Mouse (Mus musculus) neural tube, embryonic 11.5 days (tissue): Measurements from ENCODE around the gene Dagla. TPM values are rescaled to one million over a fixed set of nuclear protein-coding genes. Genes with fewer than 3 reads are reported as not detected.
A peak's percentile ranks its signal among the peaks of the same experiment; 100 is the strongest.

Source experiments
- ATAC-seq: fragments of 200-750 bp; cut with Nextera tagmentation; 2 replicates; pipeline ENCODE4 v1.8.0; 2017; ENCODE audit warnings: moderate number of reproducible peaks, mild to moderate bottlenecking, moderate TSS enrichment, moderate library complexity; ENCODE audit not compliant: insufficient read depth, low FRiP score, low TSS enrichment
- DNase-seq: peaks from one replicate; pipeline ENCODE4 v3.0.0-alpha.2; 2015; ENCODE audit warnings: low spot score
- H3K27ac ChIP-seq: fragments of 300-500 bp; sonication (generic); 2 replicates; pipeline ENCODE4 v1.5.1; 2014; ENCODE audit warnings: low read depth, mild to moderate bottlenecking, low read length
- H3K27me3 ChIP-seq: fragments of 300-500 bp; sonication (generic); 2 replicates; pipeline ENCODE4 v1.6.1; 2014; ENCODE audit warnings: mild to moderate bottlenecking, low read length, mixed read lengths; ENCODE audit not compliant: control insufficient read depth, insufficient read depth
- H3K36me3 ChIP-seq: fragments of 300-500 bp; sonication (generic); 2 replicates; pipeline ENCODE4 v1.6.1; 2014; ENCODE audit warnings: mild to moderate bottlenecking, low read length, moderate library complexity, mixed read lengths; ENCODE audit not compliant: control insufficient read depth, insufficient read depth
- H3K4me1 ChIP-seq: fragments of 300-500 bp; sonication (generic); 2 replicates; pipeline ENCODE4 v1.6.1; 2014; ENCODE audit warnings: low read length, mixed read lengths; ENCODE audit not compliant: control insufficient read depth, insufficient read depth
- H3K4me2 ChIP-seq: fragments of 300-500 bp; sonication (generic); 2 replicates; pipeline ENCODE4 v1.6.1; 2014; ENCODE audit warnings: low read depth, mild to moderate bottlenecking, moderate library complexity
- H3K4me3 ChIP-seq: fragments of 300-500 bp; sonication (generic); 2 replicates; pipeline ENCODE4 v1.5.1; 2014; ENCODE audit warnings: low read depth, low read length
- H3K9ac ChIP-seq: fragments of 300-500 bp; sonication (generic); 2 replicates; pipeline ENCODE4 v1.6.1; 2014; ENCODE audit warnings: mild to moderate bottlenecking, low read length
- H3K9me3 ChIP-seq: fragments of 300-500 bp; sonication (generic); 2 replicates; pipeline ENCODE4 v1.6.1; 2016; ENCODE audit warnings: low read length; ENCODE audit not compliant: control insufficient read depth
- WGBS: fragments of 180-500 bp; shearing (Covaris S2); extraction: QIAGEN DNeasy Blood & Tissue Kit; methylation state at CpG from one replicate; pipeline ENCODE4 v1.1.7; 2014; 5-methylcytosine and 5-hydroxymethylcytosine counted together
- polyA plus RNA-seq: library from polyadenylated mRNA; unstranded; fragments of >200 nt; fragmentation: Nextera tagmentation; extraction: Ambion mirVana; gene quantifications from 2 replicates; pipeline ENCODE4 v1.2.1, GENCODE M21; 2014

Gene Dagla
- polyA plus RNA-seq, 1 experiment from 2014 or later: 3.2 TPM

DNA sequence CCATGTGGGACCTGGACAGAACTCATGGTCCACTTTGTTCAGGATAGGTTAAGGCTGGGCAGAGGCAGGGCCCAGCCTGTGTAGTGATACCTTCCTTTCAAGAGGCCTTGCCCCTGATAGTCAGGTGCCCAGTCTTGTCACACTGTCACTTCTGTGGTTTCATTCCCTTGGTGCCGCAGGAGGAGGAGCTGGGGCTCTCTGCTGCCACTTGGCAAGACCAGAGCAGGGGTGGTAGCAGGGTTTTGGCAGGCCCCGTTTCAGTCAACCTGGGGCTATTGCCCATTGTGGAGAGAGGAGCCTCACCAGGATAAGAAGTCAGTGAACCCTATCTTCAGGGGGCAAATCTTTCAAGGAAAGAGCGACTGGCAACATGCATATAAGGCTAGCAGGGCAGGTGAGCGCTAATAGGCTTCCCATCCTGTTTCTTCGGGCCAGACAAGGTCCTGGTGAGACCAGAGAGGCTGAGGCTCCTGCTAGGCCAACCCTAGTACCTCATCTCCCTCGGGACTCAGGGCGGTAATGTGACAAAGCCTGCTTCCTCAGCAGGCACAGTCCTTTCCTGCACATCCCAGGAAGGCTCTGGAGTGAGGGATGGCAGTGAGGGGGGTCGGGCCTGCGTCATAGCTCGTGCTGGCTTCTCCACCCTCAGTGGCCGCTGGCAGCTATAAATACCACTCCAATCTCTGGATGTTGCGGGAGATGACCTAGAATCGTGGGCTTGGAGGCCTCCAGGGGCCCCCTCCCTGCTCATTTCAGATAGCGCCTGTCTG is 23.7 kb downstream of the Dagla start:
- Histone ChIP-seq H3K4me2 (no peak overlapping the region), H3K27me3 (peaks cover 27% of the 10 kb centered on the region), H3K9me3 (no peaks in the 10 kb centered on the region), H3K36me3 (no peaks in the 10 kb centered on the region), H3K4me1 (peaks cover 15% of the 10 kb centered on the region), H3K27ac (no peak overlapping the region), H3K9ac (no peak overlapping the region), H3K4me3 (no peak overlapping the region)
- no peak for DNase-seq
- ATAC-seq: no peak
- WGBS: 67% methylated on average over 14 of the region's 14 CpGs

DNA sequence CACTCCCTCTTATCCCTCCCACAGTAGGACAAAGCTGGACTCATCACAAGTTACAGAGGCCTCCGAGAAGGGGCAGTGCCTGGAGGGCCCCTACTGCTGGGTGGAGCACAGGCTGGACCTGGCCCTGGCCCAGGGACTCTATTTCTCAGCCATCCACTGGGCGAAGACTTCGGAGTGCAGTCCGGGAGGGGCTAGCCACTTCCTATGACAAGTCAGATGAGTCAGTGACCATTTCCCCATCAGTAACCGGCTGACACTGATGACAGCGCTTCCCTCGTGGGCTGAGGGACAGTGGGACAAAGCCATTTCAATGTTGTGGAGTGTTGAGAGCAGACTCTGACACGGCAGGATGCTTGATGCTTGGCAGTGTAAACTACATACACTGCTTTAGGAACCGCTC is 25.0 kb downstream of the Dagla start:
- ATAC-seq (no peak), DNase-seq (no peak)
- Histone ChIP-seq H3K36me3 (no peaks in the 10 kb centered on the region), H3K4me3 (no peak overlapping the region), H3K9me3 (no peaks in the 10 kb centered on the region), H3K9ac (no peak overlapping the region), H3K27me3 (peaks cover 32% of the 10 kb centered on the region), H3K27ac (no peak overlapping the region), H3K4me2 (no peak overlapping the region), H3K4me1 (peaks cover 14% of the 10 kb centered on the region)
- 79% methylated on average over 9 of the region's 9 CpGs for WGBS

DNA sequence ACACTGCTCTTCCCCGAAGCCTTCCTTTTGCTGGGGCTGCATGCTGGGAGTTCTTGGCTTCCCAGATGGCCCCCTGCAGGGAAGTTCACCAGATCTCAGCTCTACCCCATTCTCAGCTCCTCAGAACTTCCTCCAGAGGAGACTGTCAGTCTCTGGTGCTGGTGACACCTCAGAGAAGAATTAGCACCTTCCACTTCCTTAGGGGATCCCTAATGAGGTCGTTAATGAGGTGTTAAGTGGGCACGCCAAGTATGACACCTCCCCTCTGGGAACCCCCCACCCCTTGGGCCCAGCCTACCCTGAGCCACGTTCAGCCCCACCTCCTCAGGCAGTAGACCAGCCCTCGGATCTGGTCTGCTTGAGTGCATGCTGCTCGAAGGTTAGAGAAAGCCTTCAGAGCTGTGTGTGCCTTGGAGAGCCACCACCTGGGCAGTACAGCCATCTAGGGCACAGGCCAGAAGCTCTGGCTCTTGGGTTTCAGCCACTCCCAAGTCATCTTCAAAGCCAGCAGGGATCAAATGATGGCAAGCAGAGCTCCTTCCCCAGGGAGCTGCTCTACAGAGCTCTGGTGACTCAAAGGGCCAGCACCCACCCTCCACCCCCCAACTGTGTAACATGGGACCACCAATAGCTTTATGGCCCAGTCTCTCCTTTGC is 25.9 kb downstream of the Dagla start:
- 15% methylated on average over 6 of the region's 6 CpGs for WGBS
- no peaks in the 10 kb centered on the region for H3K9me3 ChIP-seq
- ATAC-seq (no peak), DNase-seq (no peak)
- H3K27ac ChIP-seq: no peak overlapping the region
- no peak overlapping the region for H3K9ac ChIP-seq
- peaks cover 20% of the 10 kb centered on the region for H3K4me1 ChIP-seq
- H3K4me3 ChIP-seq: no peak overlapping the region
- H3K36me3 ChIP-seq: no peaks in the 10 kb centered on the region
- no peak overlapping the region for H3K4me2 ChIP-seq
- peaks cover 32% of the 10 kb centered on the region for H3K27me3 ChIP-seq

DNA sequence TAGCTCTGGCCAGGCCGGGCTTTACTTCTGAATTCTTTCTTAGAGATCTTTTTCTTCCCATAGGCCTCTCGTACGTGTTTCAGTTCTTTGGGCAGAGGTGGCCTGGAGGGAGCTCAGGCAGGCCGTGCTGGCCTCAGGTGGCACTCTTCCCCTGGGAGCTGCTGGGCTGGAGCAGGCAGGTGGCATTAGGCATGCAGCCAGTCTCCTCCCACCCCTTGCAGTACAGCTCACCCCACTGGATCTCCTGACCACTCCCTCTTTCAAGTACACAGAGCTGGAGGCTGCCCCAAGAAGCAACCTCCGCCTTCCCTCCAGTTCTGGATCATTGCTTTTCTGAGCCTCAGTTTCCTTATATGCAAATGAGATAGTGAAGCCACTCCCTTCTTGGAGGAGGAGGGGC is 26.9 kb downstream of the Dagla start:
- H3K27me3 ChIP-seq: peaks cover 27% of the 10 kb centered on the region
- no peak for DNase-seq
- no peak overlapping the region for H3K4me3 ChIP-seq
- no peaks in the 10 kb centered on the region for H3K9me3 ChIP-seq
- H3K9ac ChIP-seq: no peak overlapping the region
- peaks cover 31% of the 10 kb centered on the region for H3K4me1 ChIP-seq
- peak; percentile 46 for ATAC-seq
- 9% methylated on average over 5 of the region's 5 CpGs for WGBS
- no peaks in the 10 kb centered on the region for H3K36me3 ChIP-seq
- H3K4me2 ChIP-seq: no peak overlapping the region; the same call in 1 of the 2 replicates
- peak overlapping the region; percentile 45; the same call in 1 of the 2 replicates for H3K27ac ChIP-seq

DNA sequence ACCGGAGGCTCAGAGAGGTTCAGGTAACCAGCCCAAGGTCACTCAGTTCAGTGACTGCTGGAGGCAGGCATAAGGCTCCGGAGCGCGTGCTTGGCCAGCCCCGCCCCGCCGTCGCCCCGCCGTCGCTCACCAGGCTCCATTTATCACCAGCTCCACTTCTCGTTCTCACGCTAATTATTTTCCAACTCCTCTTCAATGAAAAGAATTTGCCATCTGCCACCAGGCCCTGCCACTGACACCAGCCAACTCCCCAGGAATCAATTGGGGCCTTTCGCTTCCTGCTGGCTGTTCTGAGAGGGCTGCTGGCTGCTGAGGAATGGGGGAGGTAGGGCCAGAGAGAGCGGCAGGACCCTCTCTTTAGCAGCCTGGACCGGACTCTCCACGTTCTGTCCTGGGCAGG is 27.3 kb downstream of the Dagla start:
- Histone ChIP-seq H3K4me1 (peaks cover 35% of the 10 kb centered on the region), H3K4me2 (peak overlapping the region; percentile 9; the same call in 1 of the 2 replicates), H3K36me3 (no peaks in the 10 kb centered on the region), H3K9me3 (no peaks in the 10 kb centered on the region), H3K27ac (peak overlapping the region; percentile 45; the same call in 1 of the 2 replicates), H3K4me3 (no peak overlapping the region), H3K27me3 (peaks cover 28% of the 10 kb centered on the region), H3K9ac (no peak overlapping the region)
- DNase-seq (peak; percentile 69), ATAC-seq (peak; percentile 56)
- WGBS: 1% methylated on average over 17 of the region's 17 CpGs

DNA sequence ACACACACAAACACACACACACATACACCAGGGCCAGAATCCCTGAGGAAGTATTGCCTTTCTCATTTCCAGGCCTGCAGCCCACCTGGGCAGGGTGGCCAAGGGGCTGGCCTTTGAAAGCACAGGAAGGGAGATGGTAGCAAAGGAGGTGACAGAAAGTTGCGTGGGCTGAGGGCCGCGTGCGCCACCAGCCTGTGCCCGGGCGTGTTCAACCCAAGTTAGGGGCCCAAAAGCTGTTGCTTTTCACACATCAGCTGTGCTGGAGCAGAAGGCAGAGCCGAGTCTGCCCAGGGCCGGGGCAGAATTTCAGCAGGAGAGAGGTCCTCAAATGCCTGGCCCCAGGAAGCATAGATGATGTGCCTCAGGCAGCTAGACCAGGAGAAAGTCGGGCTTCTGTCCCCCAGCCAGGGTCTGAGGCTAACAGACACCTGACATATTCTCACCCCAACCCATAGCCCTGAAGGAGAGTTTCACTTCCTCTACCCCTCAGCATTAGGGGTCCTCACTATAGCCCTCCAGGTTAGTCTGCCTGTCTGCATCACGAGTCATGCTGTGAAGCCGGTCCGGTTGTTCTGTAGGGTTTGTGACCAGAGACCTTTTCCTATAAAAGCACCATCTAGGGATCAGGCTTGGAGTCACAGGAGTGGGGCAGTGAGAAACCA is 28.1 kb downstream of the Dagla start:
- no peak overlapping the region for H3K9ac ChIP-seq

DNA sequence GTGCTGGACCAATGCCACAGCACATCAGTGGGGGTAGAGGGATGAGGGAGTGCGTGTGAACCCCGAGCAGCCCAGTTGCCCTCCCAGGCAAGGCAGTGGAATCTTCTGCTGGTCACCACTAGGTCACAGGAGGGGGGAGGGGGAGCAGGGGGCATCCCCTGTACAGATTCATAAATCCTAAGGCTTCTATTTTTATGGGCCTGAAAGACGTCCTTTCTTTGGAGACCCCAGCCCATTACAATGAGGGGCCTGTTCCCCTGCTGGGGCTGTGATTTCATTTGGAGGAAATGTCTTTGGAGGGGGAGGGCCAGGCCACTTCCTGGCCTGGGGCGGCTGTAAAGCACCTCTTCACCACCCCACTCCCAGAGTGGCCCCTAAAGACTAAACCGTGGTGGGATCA is 30.6 kb downstream of the Dagla start:
- DNase-seq (peak; percentile 60), ATAC-seq (no peak)
- no peaks in the 10 kb centered on the region for H3K36me3 ChIP-seq
- H3K4me1 ChIP-seq: peaks cover 37% of the 10 kb centered on the region
- peaks cover 27% of the 10 kb centered on the region for H3K27me3 ChIP-seq
- 6% methylated on average over 5 of the region's 5 CpGs for WGBS
- no peak overlapping the region for H3K4me3 ChIP-seq
- no peak overlapping the region for H3K27ac ChIP-seq
- H3K9me3 ChIP-seq: no peaks in the 10 kb centered on the region
- peak overlapping the region; percentile 22; the same call in 1 of the 2 replicates for H3K9ac ChIP-seq
- no peak overlapping the region for H3K4me2 ChIP-seq

More for the DNA sequence above, 28.1 kb downstream of the Dagla start:
- WGBS: 50% methylated on average over 12 of the region's 12 CpGs
- no peak for ATAC-seq
- Histone ChIP-seq H3K4me2 (no peak overlapping the region; the same call in 1 of the 2 replicates), H3K4me3 (no peak overlapping the region), H3K4me1 (peaks cover 37% of the 10 kb centered on the region), H3K27ac (no peak overlapping the region), H3K9me3 (no peaks in the 10 kb centered on the region), H3K27me3 (peaks cover 30% of the 10 kb centered on the region), H3K36me3 (no peaks in the 10 kb centered on the region)
- no peak for DNase-seq

DNA sequence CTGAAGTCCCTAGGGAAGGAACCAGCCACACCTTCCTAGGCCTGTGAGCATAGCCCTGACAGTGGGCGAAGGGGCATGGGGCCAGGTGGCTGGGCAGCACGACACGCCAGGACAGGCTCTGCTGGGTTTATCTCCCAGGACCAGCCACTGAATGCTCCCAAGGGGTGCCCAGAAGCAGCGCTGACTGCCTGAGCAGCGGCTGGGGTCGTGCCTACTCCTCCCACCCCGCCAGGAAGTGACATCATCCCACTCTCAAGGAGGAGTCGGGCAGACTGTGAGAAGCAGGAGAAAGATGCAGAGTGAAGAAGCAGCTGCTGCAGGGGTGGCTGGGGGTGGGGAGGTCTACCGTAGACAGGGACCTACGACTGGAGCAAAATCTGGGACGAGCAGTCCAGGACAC is 31.9 kb downstream of the Dagla start:
- Histone ChIP-seq H3K27me3 (peaks cover 18% of the 10 kb centered on the region), H3K9me3 (no peaks in the 10 kb centered on the region), H3K4me2 (peak overlapping the region; percentile 16; the same call in 1 of the 2 replicates), H3K4me1 (peaks cover 32% of the 10 kb centered on the region), H3K9ac (peak overlapping the region; percentile 35; the same call in 1 of the 2 replicates), H3K36me3 (no peaks in the 10 kb centered on the region), H3K4me3 (no peak overlapping the region), H3K27ac (0 out of 2 replicates have a peak overlapping the region, but pooled peaks have one; percentile 49)
- peak; percentile 24 for ATAC-seq
- DNase-seq: peak; percentile 63
- 24% methylated on average over 11 of the region's 11 CpGs for WGBS
